Mouse (Mus musculus): Measurements from ENCODE around the gene Trmt112. TPM values are rescaled to one million over a fixed set of nuclear protein-coding genes. Genes with fewer than 3 reads are reported as not detected.

Gene Trmt112
- polyA plus RNA-seq (2015; fragmentation: Nextera tagmentation; extraction: Ambion mirVana), result 137 and 142 TPM in 2 replicates

DNA sequence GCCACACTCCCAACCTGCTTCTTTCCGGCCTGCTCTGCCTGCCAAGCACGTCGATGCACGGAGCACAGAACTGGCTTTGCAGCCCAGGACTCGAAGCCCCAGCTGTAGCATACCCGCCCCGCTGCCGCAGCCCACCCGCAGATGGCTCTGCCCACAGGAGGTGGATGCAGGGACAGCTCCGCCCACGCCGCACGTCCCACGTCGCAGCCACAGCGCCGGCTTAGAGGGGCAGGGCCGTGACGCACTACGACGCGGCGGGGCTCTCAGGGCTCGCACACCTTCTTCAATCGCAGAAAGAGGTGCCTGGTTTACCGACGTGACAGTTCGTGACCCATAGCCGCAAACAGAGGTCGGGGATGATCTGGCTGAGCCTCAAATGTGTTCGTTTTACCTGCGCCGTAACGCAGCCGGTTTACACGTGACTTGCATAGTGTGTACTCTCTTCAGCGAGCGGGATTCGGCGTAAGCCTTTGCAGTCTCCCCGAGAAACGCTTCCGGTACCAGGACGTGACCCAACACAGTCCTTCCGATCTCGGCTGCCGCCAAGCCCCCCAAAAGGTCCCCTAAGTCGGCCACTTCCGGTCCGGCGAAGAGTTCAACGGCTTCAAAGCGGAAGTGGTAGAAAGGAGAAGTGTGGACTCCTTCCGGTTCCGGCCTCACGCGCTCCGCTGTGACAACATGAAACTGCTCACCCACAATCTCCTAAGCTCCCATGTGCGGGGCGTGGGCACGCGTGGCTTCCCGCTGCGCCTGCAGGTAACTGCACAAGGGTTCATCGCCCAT is at the start of gene Trmt112, which contains the start of gene Prdx5:
Gene Trmt112 (plus strand): TSS at position 192 of the 783 bp plus-strand sequence.
Gene Prdx5 (minus strand): TSS at position 600 of the 783 bp plus-strand sequence.
- TF ChIP-seq CTCF (IDR thresholded peaks at IDR 0.05; ENCODE audit: low read depth), result peak; percentile 30; the same call in 1 of the 2 replicates

GRCm38 (mm10) chr19:6859971-6860370 is 49.5 kb upstream of the Trmt112 start:
- WGBS, result 85% methylated on average over 3 of the region's 3 CpGs
- Histone ChIP-seq H3K4me2 (ENCODE audit: low read length) (no peak overlapping the region), H3K4me3 (replicated peaks; ENCODE audit: low read depth, low read length) (no peak overlapping the region), H3K36me3 (ENCODE audit: insufficient read depth, low read length) (no peaks in the 10 kb centered on the region), H3K4me1 (replicated peaks; ENCODE audit: insufficient read depth, low read length) (no peaks in the 10 kb centered on the region), H3K27ac (no peak overlapping the region), H3K27me3 (ENCODE audit: insufficient read depth, low read length) (no peaks in the 10 kb centered on the region), H3K9me3 (replicated peaks; ENCODE audit: low read length) (no peaks in the 10 kb centered on the region), H3K9ac (ENCODE audit: low read depth, low read length) (no peak overlapping the region)
- DNase-seq (ENCODE audit: low spot score) (no peak), ATAC-seq (replicated peaks; ENCODE audit: low FRiP score, low read depth) (no peak)
- no peak for TF ChIP-seq CTCF (IDR thresholded peaks at IDR 0.05; ENCODE audit: low read depth)

More for the DNA sequence above, at the start of gene Trmt112, which contains the start of gene Prdx5:
- no peaks in the 10 kb centered on the region for H3K9me3 ChIP-seq (replicated peaks; ENCODE audit: low read length)
- peaks cover 15% of the 10 kb centered on the region for H3K4me1 ChIP-seq (replicated peaks; ENCODE audit: insufficient read depth, low read length)
- peak within 1 kb of the TSS; percentile 61 for H3K4me2 ChIP-seq (ENCODE audit: low read length)
- under 1% methylated on average over 65 of the region's 65 CpGs for WGBS
- no peaks in the 10 kb centered on the region for H3K27me3 ChIP-seq (ENCODE audit: insufficient read depth, low read length)
- peak within 1 kb of the TSS; percentile 98 for H3K27ac ChIP-seq
- ATAC-seq (replicated peaks; ENCODE audit: low FRiP score, low read depth) (peak; percentile 82), DNase-seq (ENCODE audit: low spot score) (peak; percentile 98)
- H3K36me3 ChIP-seq (ENCODE audit: insufficient read depth, low read length), result peaks cover 42% of the 10 kb centered on the region
- peak within 1 kb of the TSS; percentile 58 for H3K9ac ChIP-seq (ENCODE audit: low read depth, low read length)
- peak within 1 kb of the TSS; percentile 52 for H3K4me3 ChIP-seq (replicated peaks; ENCODE audit: low read depth, low read length)

- no peak for ATAC-seq (replicated peaks; ENCODE audit: low FRiP score, low read depth)
These were observed 48.8 kb upstream of the Trmt112 start for GRCm38 (mm10) chr19:6860706-6861105.

DNA sequence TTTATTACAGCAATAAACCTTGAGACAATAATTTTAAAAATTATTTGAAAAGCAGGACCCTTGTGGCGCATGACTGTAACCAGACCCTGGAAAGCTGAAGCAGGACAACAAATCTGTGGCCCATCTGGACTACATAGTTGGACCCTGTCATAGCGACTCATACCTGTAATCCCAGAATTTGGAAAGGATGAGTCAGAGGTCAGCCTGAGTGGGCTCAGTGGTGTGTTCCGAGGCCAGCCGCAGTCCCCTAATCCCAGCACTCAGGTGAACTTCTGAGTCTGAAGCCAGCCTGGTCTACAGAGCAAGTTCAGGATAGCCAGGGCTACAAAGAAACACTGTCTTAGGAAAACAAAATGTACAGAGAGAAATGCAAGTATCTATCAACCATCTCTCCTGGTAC is 48.0 kb upstream of the Trmt112 start:
- Histone ChIP-seq H3K4me1 (replicated peaks; ENCODE audit: insufficient read depth, low read length) (no peaks in the 10 kb centered on the region), H3K27me3 (ENCODE audit: insufficient read depth, low read length) (no peaks in the 10 kb centered on the region), H3K9me3 (replicated peaks; ENCODE audit: low read length) (no peaks in the 10 kb centered on the region), H3K27ac (no peak overlapping the region), H3K9ac (ENCODE audit: low read depth, low read length) (no peak overlapping the region), H3K36me3 (ENCODE audit: insufficient read depth, low read length) (no peaks in the 10 kb centered on the region), H3K4me3 (replicated peaks; ENCODE audit: low read depth, low read length) (no peak overlapping the region), H3K4me2 (ENCODE audit: low read length) (no peak overlapping the region)
- WGBS, result 79% methylated on average over 4 of the region's 4 CpGs
- ATAC-seq (replicated peaks; ENCODE audit: low FRiP score, low read depth), result no peak
- no peak for DNase-seq (ENCODE audit: low spot score)
- no peak for TF ChIP-seq CTCF (IDR thresholded peaks at IDR 0.05; ENCODE audit: low read depth)

More at GRCm38 (mm10) chr19:6860706-6861105, 48.8 kb upstream of the Trmt112 start:
- H3K36me3 ChIP-seq (ENCODE audit: insufficient read depth, low read length), result no peaks in the 10 kb centered on the region
- H3K4me1 ChIP-seq (replicated peaks; ENCODE audit: insufficient read depth, low read length), result no peaks in the 10 kb centered on the region
- no peak for DNase-seq (ENCODE audit: low spot score)
- H3K4me2 ChIP-seq (ENCODE audit: low read length), result no peak overlapping the region
- H3K27me3 ChIP-seq (ENCODE audit: insufficient read depth, low read length), result no peaks in the 10 kb centered on the region
- TF ChIP-seq CTCF (IDR thresholded peaks at IDR 0.05; ENCODE audit: low read depth), result no peak
- WGBS, result 58% methylated on average over 6 of the region's 6 CpGs
- H3K4me3 ChIP-seq (replicated peaks; ENCODE audit: low read depth, low read length), result no peak overlapping the region
- no peak overlapping the region for H3K9ac ChIP-seq (ENCODE audit: low read depth, low read length)
- H3K27ac ChIP-seq, result no peak overlapping the region; the same call in 1 of the 2 replicates
- no peaks in the 10 kb centered on the region for H3K9me3 ChIP-seq (replicated peaks; ENCODE audit: low read length)

- TF ChIP-seq CTCF (IDR thresholded peaks at IDR 0.05; ENCODE audit: low read depth), result no peak
- no peaks in the 10 kb centered on the region for H3K36me3 ChIP-seq (ENCODE audit: insufficient read depth, low read length)
- 0 out of 2 replicates have a peak, but pooled peaks cover 8% of the 10 kb centered on the region for H3K4me1 ChIP-seq (replicated peaks; ENCODE audit: insufficient read depth, low read length)
- WGBS, result 2% methylated on average over 5 of the region's 5 CpGs
- no peaks in the 10 kb centered on the region for H3K9me3 ChIP-seq (replicated peaks; ENCODE audit: low read length)
- ATAC-seq (replicated peaks; ENCODE audit: low FRiP score, low read depth) (0 out of 2 replicates have a peak, but pooled peaks have one; percentile 38), DNase-seq (ENCODE audit: low spot score) (peak; percentile 89)
- peak overlapping the region; percentile 53 for H3K4me2 ChIP-seq (ENCODE audit: low read length)
- H3K27ac ChIP-seq, result peak overlapping the region; percentile 84
- no peak overlapping the region for H3K9ac ChIP-seq (ENCODE audit: low read depth, low read length)
- H3K4me3 ChIP-seq (replicated peaks; ENCODE audit: low read depth, low read length), result peak overlapping the region; percentile 18; the same call in 1 of the 2 replicates
- H3K27me3 ChIP-seq (ENCODE audit: insufficient read depth, low read length), result no peaks in the 10 kb centered on the region
These were observed 40.1 kb upstream of the Trmt112 start for GRCm38 (mm10) chr19:6869355-6869754.

- no peak overlapping the region for H3K4me2 ChIP-seq (ENCODE audit: low read length)
- peak; percentile 77 for TF ChIP-seq CTCF (IDR thresholded peaks at IDR 0.05; ENCODE audit: low read depth)
- H3K27me3 ChIP-seq (ENCODE audit: insufficient read depth, low read length), result no peaks in the 10 kb centered on the region
- H3K9ac ChIP-seq (ENCODE audit: low read depth, low read length), result no peak overlapping the region
- H3K4me3 ChIP-seq (replicated peaks; ENCODE audit: low read depth, low read length), result no peak overlapping the region
- H3K9me3 ChIP-seq (replicated peaks; ENCODE audit: low read length), result no peaks in the 10 kb centered on the region
- no peaks in the 10 kb centered on the region for H3K36me3 ChIP-seq (ENCODE audit: insufficient read depth, low read length)
- 0 out of 2 replicates have a peak, but pooled peaks cover 8% of the 10 kb centered on the region for H3K4me1 ChIP-seq (replicated peaks; ENCODE audit: insufficient read depth, low read length)
- peak; percentile 80 for ATAC-seq (replicated peaks; ENCODE audit: low FRiP score, low read depth)
- H3K27ac ChIP-seq, result peak overlapping the region; percentile 83
- DNase-seq (ENCODE audit: low spot score), result peak; percentile 72
- WGBS, result 43% methylated on average over 5 of the region's 5 CpGs
These were observed 37.8 kb upstream of the Trmt112 start for GRCm38 (mm10) chr19:6871574-6872271.
